Mouse (Mus musculus) thymus, postnatal 0 days (tissue): ENCODE measurements around the gene Inafm2. TPM values are rescaled to one million over a fixed set of nuclear protein-coding genes. Genes with fewer than 3 reads are reported as not detected.

Source experiments
- DNase-seq: peaks from one replicate; pipeline ENCODE4 v3.0.0-alpha.2; 2015; ENCODE audit warnings: low spot score
- polyA plus RNA-seq: library from polyadenylated mRNA; unstranded; fragments of >200 nt; fragmentation: Nextera tagmentation; extraction: Ambion mirVana; gene quantifications from 2 replicates; pipeline ENCODE4 v1.2.1, GENCODE M21; 2015

Gene Inafm2
- polyA plus RNA-seq: 22.3 and 26.4 TPM in 2 replicates

GRCm38 (mm10) chr2:118745232-118745884, at the start of gene Inafm2:
Inafm2 (plus strand) TSS chr2:118745758.
- DNase-seq: peak; percentile 94

DNA sequence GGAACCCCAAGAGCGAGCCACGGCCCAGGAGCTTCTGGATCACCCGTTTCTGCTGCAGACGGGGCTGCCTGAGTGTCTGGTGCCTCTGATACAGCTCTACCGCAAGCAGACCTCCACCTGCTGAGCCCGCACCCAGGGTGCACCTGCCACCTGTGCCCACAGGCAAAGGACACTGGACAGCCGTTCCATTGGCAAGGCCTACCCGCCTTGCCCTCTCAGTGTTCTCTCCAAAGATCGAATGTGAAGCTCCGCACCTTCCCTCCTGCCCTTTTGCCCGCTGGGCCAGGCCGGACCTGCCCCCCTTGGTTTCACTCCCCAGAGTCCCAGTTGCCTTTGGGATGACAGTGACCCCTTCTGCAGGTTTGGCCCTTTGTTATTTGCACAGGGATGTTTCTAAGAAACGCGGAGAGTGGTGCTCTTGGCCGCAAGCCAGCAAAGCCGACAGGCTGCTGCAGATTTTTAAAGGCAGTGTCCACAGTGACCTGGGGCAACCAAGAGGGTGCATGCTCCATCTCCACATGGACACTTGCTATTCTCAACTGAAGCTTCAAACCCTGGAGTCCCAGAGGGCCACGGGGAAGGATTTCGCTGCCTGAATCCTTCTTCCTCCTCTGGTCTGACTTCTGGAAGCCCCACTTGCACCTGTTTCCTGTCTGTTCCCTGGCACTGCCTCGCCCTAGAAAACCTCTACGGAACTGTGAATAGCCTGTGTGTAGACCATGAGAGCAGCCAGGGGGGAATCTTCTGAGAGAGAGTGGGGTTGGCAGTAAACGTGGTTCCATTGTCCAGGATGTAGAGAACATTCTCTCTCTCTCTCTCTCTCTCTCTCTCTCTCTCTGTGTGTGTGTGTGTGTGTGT, 48.9 kb upstream of the Inafm2 start:
- peak; percentile 50 for DNase-seq

- no peak for DNase-seq
These were observed 48.2 kb upstream of the Inafm2 start for GRCm38 (mm10) chr2:118697311-118697877.

GRCm38 (mm10) chr2:118697955-118698354, 47.6 kb upstream of the Inafm2 start:
- no peak for DNase-seq

DNA sequence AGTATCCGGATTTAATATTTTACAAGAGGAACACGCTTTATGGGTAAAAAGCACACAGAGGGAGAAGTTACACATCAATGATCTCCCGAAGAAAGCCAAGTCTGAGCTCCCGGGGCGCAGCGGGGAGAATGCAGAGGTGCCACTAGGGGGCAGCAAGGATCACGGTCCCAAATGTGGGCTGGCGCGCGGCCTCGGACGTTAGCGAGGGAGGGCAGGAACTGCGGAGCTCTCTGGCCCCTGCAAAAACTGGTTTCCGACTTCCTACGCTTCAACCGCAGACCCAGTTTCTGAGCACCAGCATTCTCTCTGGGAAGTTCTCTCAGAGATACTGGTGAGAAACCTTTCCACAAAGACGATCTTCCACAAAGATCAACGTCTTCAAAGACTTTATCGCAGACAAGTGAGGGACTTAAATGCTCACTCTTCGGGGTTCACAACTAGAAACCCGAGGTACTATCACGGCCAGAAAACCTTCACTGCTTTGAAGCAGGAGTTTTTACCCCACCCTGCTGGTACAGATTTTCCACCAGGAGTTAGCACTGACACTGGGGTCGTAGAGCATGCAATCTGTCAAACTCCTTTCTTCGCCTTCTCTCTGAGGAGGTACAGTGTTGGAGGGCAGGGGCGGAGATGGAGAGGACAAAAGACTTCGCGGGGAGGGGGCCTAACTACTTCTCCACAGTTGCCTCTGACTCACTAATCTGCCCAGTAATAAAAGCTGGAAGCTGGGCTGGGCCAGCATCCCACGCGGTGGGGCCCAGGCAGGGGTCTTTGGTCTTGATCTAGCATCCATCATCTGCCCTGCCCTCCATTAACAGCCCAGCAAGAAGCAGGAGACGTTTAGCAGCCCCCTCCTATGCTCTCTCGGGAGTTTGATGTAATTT, 45.1 kb upstream of the Inafm2 start:
- peak; percentile 71 for DNase-seq

- no peak for DNase-seq
These were observed 44.4 kb upstream of the Inafm2 start for GRCm38 (mm10) chr2:118701161-118701560.

DNA sequence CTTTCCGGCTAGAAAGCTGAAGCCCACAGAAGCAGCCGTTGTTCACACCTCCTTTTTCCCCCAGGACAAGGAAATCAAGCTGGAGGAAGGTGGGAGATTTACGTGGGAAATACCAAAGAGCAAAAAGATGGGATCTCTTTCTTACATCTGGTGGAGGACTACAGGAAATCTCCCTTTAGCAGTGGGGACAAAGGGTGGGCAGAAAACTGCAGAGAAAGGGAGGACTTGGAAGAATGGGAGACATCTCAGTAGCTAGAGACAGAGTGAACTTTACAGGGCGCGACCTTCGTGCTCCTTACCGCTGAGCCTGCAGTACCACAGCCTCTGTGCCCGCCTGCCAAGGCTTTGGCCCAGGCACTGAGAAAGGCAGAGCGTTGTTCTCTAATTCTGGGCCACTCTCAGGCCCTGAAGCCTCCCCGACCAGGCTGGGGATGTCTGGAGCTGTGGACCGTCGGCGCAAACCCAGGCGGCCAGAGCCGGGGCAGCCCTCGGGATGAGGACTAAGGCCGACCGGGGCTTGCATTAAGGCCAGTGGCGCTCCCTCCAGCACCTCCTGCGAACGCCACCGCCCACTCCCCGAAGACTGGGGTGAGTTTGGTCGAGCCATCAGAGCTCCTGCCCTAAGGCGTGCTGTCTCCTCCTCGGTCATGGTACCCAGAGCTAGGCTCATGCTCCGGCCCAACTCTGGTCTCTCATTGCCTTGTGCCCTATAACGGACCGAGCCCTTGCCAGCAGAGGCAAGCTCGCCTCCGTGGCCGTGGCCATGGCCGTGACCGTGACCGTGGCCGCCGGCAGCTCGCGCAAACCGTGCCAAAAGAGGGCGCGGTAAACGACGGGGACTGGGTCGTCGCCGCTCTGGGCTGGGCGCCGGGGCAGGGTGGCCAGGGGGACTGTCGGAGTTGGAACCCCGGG, 43.3 kb upstream of the Inafm2 start:
- DNase-seq: no peak

- no peak for DNase-seq
These were observed 42.4 kb upstream of the Inafm2 start for GRCm38 (mm10) chr2:118702883-118703761.

DNA sequence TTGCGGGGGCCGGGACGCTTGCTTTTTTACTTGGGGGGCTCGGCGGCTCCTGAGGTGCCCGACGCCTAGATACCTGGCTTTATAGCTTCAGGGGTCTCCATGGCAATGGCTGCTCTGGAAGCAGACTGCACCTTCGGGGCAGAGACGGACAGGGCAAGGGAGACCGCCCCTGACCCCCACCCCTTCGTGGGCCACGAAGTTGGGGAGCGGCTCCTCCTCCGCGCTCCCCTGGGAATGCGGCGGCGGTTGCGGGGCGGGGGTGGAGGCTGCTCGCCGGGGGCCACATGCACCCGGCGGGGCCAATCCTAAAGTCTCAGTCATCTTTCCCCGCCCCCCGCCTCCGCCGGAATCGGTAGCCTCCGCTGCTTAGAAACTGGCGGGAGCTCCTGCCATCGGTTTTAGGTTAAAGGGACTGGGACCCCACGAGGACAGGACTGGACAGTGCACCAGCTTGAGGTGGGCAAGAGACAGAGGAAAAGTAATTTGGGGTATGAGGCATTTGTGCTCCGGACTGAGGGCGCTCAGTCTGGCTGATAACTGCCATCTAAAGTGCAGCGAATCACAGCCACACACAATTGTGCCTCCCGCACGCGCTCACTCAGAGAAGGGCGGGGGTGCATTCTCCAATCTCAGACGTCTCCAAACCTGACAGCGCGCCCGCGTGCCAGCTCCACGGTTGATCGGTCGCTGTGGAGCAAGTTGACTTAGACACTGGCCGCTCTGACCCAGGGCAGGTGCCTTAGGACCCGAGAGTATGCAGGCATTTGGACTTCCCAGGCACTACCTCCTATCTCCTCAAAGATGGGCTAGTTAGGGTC, 41.4 kb upstream of the Inafm2 start, which contains the start of gene Ankrd63:
TSS of gene Ankrd63 (minus strand) at position 51 of the 818 bp plus-strand sequence.
- no peak for DNase-seq

GRCm38 (mm10) chr2:118706436-118706835, 39.1 kb upstream of the Inafm2 start:
- no peak for DNase-seq

DNA sequence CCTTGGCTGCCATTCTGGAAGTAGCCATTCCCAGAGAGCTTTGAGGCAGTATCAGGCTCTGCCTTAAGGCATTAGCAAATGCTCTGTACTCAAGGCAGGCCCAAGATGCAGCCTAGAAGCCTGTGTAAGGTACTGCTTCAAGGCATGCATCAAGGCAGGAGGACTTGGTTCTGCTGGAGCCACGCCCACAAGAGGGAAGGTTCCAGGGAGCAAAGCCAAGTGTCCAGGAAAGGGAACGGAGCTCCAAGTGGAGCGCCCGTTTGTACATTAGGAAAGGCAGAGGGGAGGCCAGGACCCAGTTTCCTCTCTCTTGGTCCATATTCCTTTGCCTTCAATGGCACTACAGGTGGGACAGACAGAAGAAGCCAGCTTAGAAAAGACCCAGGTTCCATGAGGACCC, 37.1 kb upstream of the Inafm2 start:
- DNase-seq: no peak

GRCm38 (mm10) chr2:118709655-118710221, 35.8 kb upstream of the Inafm2 start:
- DNase-seq: no peak

DNA sequence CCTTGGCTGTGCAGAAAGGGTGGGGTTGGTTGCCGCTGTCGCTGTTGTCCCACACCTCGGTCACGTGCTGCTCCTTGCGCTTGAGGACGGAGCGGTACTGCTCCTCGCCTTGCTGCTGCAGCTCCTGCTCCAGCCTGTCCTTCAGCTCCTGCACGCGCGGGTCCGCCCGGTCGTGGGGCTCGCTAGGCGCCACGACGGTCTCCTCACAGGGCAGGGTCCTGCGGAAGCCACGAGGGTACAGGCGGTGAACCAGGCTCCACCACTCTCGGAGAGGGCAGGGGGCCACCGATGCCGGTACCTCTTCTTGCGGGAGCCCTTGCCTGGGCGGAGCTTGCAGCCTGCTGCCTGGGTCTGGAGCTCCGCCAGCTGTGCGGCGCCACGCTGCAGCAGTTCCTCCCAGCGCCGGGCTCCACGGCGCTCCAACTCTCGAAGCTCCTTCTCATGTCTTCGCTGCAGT, 34.5 kb upstream of the Inafm2 start:
- peak; percentile 70 for DNase-seq

GRCm38 (mm10) chr2:118713631-118714030, 31.9 kb upstream of the Inafm2 start:
- no peak for DNase-seq

DNA sequence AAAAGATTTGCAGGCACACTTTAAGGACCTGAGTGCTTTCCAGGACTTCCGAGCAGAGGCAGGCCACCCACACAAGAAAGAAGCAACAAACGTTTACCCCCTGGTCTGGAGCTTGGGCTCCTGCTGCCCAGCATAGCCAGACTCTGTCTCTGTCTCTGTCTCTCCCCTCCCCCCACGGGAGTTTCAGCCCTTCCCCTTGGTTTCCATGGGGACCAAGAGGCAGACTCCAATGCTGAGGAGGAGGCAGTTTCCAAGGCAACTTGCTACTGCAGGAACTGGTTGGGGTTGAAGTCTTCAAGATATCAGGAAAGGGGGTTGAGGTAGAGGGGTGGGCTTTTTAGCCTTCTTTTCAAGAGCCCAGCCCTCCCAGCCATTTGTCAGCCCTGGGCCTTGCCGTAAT, 31.3 kb upstream of the Inafm2 start:
- no peak for DNase-seq

DNA sequence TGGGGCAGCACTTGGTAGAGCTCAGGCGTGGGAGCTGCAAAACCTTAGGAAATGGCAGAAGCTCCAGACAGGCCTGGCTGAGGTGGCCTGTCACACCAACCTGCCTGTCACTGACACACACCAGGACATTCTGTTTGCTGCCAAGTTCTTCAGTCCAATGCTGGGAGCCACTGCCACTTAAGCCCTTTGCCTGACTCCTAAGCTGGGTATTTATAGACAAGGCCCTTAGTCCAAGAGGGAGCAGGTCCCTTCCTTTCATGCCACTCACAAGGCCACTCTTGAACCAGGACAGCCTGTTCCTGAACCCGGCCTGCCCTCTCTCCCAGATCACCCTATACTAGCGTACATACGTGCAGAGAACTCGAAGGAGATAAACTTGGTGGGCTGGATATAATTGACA, 28.9 kb upstream of the Inafm2 start:
- no peak for DNase-seq

GRCm38 (mm10) chr2:118723693-118724486, 21.7 kb upstream of the Inafm2 start:
- DNase-seq: no peak
